Mouse (Mus musculus): Measurements from ENCODE around the gene Romo1.
"Not testable (repeated sequence)": the region's sequence is repeated elsewhere in the genome, so short reads cannot be mapped to it uniquely, and the experiment has no call there.

Gene Romo1

GRCm38 (mm10) chr2:156143953-156144724, at the start of gene Romo1, which contains the start of gene Nfs1:
Gene Romo1, plus strand, starts transcription at chr2:156144039.
Gene Nfs1, minus strand, starts transcription at chr2:156144186.
- DNase-seq, result peak; percentile 93

GRCm38 (mm10) chr2:156110627-156111357, 33.0 kb upstream of the Romo1 start:
- peak; percentile 22 for DNase-seq

GRCm38 (mm10) chr2:156111358-156112079, 32.3 kb upstream of the Romo1 start, which contains the start of the genes Cpne1 and Rbm12:
Gene Cpne1, minus strand, starts transcription at chr2:156111965.
Gene Rbm12, minus strand, starts transcription at chr2:156111978.
- DNase-seq, result peak; percentile 93

- DNase-seq, result not testable (repeated sequence)
These were observed 31.8 kb upstream of the Romo1 start for GRCm38 (mm10) chr2:156112080-156112423.

- DNase-seq, result no peak
These were observed 24.3 kb upstream of the Romo1 start for GRCm38 (mm10) chr2:156119566-156119965.

- no peak for DNase-seq
These were observed 20.1 kb upstream of the Romo1 start for GRCm38 (mm10) chr2:156123731-156124130.

- no peak for DNase-seq
These were observed 16.8 kb upstream of the Romo1 start, which contains the start of gene Gm28036 for GRCm38 (mm10) chr2:156126992-156127391. Gene Gm28036, minus strand, starts transcription at chr2:156127092.

- DNase-seq, result no peak
These were observed 9.7 kb upstream of the Romo1 start for GRCm38 (mm10) chr2:156134161-156134560.

- no peak for DNase-seq
These were observed 8.1 kb upstream of the Romo1 start for GRCm38 (mm10) chr2:156135695-156136094.

GRCm38 (mm10) chr2:156142820-156143219, 1.0 kb upstream of the Romo1 start:
- DNase-seq, result no peak

- no peak for DNase-seq
These were observed 472 bp upstream of the Romo1 start for GRCm38 (mm10) chr2:156143367-156143766.

- no peak for DNase-seq
These were observed 1.8 kb downstream of the Romo1 start for GRCm38 (mm10) chr2:156145486-156146130.

- DNase-seq, result no peak
These were observed 2.6 kb downstream of the Romo1 start for GRCm38 (mm10) chr2:156146272-156146989.

GRCm38 (mm10) chr2:156147316-156147915, 3.6 kb downstream of the Romo1 start:
- DNase-seq, result no peak

GRCm38 (mm10) chr2:156151538-156151937, 7.7 kb downstream of the Romo1 start:
- no peak for DNase-seq

GRCm38 (mm10) chr2:156165478-156165877, 21.6 kb downstream of the Romo1 start:
- DNase-seq, result no peak

- no peak for DNase-seq
These were observed 22.7 kb downstream of the Romo1 start for GRCm38 (mm10) chr2:156166557-156166956.

GRCm38 (mm10) chr2:156177079-156177478, 33.2 kb downstream of the Romo1 start:
- DNase-seq, result no peak

- no peak for DNase-seq
These were observed 33.8 kb downstream of the Romo1 start for GRCm38 (mm10) chr2:156177651-156178050.

GRCm38 (mm10) chr2:156179046-156179795, 35.4 kb downstream of the Romo1 start:
- peak; percentile 77 for DNase-seq

- no peak for DNase-seq
These were observed 35.9 kb downstream of the Romo1 start for GRCm38 (mm10) chr2:156179796-156180093.
